Mouse (Mus musculus): ENCODE measurements around the gene Olfr56. TPM values are rescaled to one million over a fixed set of nuclear protein-coding genes. Genes with fewer than 3 reads are reported as not detected.

The Olfr56 gene
- polyA plus RNA-seq, 1 experiment: not detected

DNA sequence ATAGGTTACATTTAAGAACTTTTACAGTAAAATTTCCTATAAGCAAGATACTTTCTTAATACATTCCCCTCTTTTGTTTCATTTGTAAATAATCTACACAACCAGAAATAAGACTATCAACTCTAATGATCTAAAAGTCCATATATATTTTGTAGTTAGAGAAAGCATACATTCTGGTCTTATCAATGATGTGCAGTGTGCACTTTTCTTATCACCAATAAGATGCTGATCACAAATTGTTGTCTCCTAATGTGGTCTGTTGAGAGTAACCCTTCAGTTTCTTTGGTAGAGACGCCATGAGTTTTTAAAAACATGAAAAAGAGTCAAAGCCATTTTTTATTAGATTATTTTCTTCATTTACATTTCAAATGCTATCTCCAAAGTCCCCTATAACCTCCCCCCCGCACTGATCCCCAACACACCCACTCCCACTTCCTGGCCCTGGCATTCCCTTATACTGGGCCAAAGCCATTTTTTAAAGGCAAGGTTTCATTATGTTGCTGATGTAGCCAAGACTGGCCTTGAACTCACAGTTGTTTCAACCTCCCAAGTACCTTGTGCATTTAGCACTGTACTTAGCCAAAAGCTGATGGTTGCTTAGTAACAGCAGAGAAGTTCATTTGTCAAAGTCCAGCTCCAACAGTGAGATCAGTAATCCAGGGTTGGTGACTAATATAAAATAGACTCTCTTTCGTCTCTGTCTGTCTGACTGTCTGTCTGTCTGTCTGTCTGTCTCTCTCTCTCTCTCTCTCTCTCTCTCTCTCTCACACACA, 111.2 kb downstream of the Olfr56 start:
- TF ChIP-seq EP300 (IDR thresholded peaks at IDR 0.05; ENCODE audit: insufficient read depth, low read depth, low read length) (no peak), CTCF (IDR thresholded peaks at IDR 0.05; ENCODE audit: low read depth, low read length) (no peak), POLR2A (IDR thresholded peaks at IDR 0.05; ENCODE audit: insufficient read depth, low read length) (no peak)
- Histone ChIP-seq H3K27me3 (ENCODE audit: control insufficient read depth, insufficient read depth, low read length, poor library complexity, severe bottlenecking) (no peaks in the 10 kb centered on the region), H3K9ac (ENCODE audit: low read depth, poor library complexity, severe bottlenecking) (no peak overlapping the region), H3K9me3 (replicated peaks; ENCODE audit: control insufficient read depth, insufficient read depth, low read length, poor library complexity, severe bottlenecking) (no peaks in the 10 kb centered on the region), H3K4me3 (ENCODE audit: low read depth, low read length) (no peak overlapping the region), H3K27ac (ENCODE audit: insufficient read depth, low read length) (no peak overlapping the region), H3K4me1 (ENCODE audit: control insufficient read depth, insufficient read depth, low read length) (no peaks in the 10 kb centered on the region), H3K36me3 (ENCODE audit: control insufficient read depth, insufficient read depth, low read length, poor library complexity, severe bottlenecking) (no peaks in the 10 kb centered on the region)

DNA sequence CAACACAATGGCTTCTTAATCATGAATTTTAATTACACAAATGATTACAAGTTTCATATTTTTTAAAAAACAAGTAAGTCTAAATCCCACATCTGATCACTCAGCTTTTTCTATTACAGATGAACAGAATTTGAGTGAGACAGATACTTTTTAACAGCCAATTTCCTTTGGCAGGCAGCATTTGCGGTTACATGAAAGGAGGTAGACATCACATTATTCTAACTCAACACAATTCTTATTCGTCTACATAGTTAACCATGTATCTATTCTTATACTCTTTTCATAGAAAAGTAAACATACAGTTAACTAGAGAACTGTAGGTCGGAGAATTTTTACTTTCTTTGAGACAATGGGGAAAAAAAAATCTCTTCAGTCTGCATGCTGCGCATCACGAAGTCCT, 111.9 kb downstream of the Olfr56 start:
- no peak overlapping the region for H3K4me3 ChIP-seq (ENCODE audit: low read depth, low read length)
- H3K27ac ChIP-seq (ENCODE audit: insufficient read depth, low read length): no peak overlapping the region
- H3K27me3 ChIP-seq (ENCODE audit: control insufficient read depth, insufficient read depth, low read length, poor library complexity, severe bottlenecking): no peaks in the 10 kb centered on the region
- TF ChIP-seq POLR2A (IDR thresholded peaks at IDR 0.05; ENCODE audit: insufficient read depth, low read length) (no peak), CTCF (IDR thresholded peaks at IDR 0.05; ENCODE audit: low read depth, low read length) (no peak), EP300 (IDR thresholded peaks at IDR 0.05; ENCODE audit: insufficient read depth, low read depth, low read length) (no peak)
- no peaks in the 10 kb centered on the region for H3K9me3 ChIP-seq (replicated peaks; ENCODE audit: control insufficient read depth, insufficient read depth, low read length, poor library complexity, severe bottlenecking)
- H3K36me3 ChIP-seq (ENCODE audit: control insufficient read depth, insufficient read depth, low read length, poor library complexity, severe bottlenecking): no peaks in the 10 kb centered on the region
- no peak overlapping the region for H3K9ac ChIP-seq (ENCODE audit: low read depth, poor library complexity, severe bottlenecking)
- H3K4me1 ChIP-seq (ENCODE audit: control insufficient read depth, insufficient read depth, low read length): no peaks in the 10 kb centered on the region

DNA sequence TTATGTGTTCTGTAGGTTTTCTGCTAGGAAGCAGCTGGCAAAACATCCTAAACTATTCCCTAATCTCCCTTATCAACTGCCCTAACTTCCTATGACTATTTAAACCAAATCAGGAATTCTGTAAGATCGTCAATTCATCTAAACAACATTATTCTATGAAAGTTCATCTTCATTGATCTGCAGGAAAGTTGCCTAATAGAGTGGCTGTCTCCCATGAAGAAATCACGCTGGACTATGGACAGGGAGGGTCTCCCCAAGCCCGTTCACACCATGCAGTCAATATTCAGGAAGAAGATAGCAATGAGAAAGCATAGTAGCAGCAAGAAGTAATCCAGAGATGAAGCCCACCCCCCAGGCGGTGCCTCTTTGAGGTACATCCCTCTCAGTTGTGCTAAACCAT, 112.5 kb downstream of the Olfr56 start:
- H3K9me3 ChIP-seq (replicated peaks; ENCODE audit: control insufficient read depth, insufficient read depth, low read length, poor library complexity, severe bottlenecking): no peaks in the 10 kb centered on the region
- H3K36me3 ChIP-seq (ENCODE audit: control insufficient read depth, insufficient read depth, low read length, poor library complexity, severe bottlenecking): no peaks in the 10 kb centered on the region
- no peak overlapping the region for H3K4me3 ChIP-seq (ENCODE audit: low read depth, low read length)
- peaks cover under 1% of the 10 kb centered on the region; the same call in 1 of the 2 replicates for H3K27me3 ChIP-seq (ENCODE audit: control insufficient read depth, insufficient read depth, low read length, poor library complexity, severe bottlenecking)
- no peaks in the 10 kb centered on the region for H3K4me1 ChIP-seq (ENCODE audit: control insufficient read depth, insufficient read depth, low read length)
- H3K27ac ChIP-seq (ENCODE audit: insufficient read depth, low read length): no peak overlapping the region
- TF ChIP-seq CTCF (IDR thresholded peaks at IDR 0.05; ENCODE audit: low read depth, low read length) (no peak), POLR2A (IDR thresholded peaks at IDR 0.05; ENCODE audit: insufficient read depth, low read length) (no peak), EP300 (IDR thresholded peaks at IDR 0.05; ENCODE audit: insufficient read depth, low read depth, low read length) (no peak)
- H3K9ac ChIP-seq (ENCODE audit: low read depth, poor library complexity, severe bottlenecking): no peak overlapping the region

DNA sequence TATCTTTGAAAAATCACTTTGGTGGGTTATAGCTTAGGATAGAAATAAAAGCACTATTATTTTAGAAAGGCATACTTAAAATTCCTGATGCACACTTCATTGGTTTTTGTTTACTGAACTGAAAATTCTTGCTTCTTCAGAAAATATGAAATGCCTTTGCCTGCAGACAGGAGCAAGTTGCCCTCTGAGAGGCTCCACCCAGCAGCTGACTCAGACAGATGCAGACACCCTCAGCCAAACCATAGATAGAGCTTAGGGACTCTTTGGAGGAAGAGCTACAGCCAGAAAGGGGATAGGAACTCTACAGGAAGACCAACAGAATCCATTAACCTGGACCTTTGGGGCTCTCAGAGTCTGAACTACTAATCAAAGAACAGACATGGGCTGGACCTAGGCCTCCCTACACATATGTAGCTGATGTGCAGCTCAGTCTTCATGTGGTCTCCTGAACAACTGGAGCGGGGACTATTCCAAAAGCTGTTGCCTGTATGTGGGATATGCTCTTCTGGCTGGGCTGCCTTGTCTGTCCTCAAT, 113.4 kb downstream of the Olfr56 start:
- no peak overlapping the region for H3K4me3 ChIP-seq (ENCODE audit: low read depth, low read length)
- H3K27me3 ChIP-seq (ENCODE audit: control insufficient read depth, insufficient read depth, low read length, poor library complexity, severe bottlenecking): peaks cover 1% of the 10 kb centered on the region; the same call in 1 of the 2 replicates
- no peak overlapping the region for H3K9ac ChIP-seq (ENCODE audit: low read depth, poor library complexity, severe bottlenecking)
- H3K4me1 ChIP-seq (ENCODE audit: control insufficient read depth, insufficient read depth, low read length): no peaks in the 10 kb centered on the region
- no peaks in the 10 kb centered on the region for H3K36me3 ChIP-seq (ENCODE audit: control insufficient read depth, insufficient read depth, low read length, poor library complexity, severe bottlenecking)
- H3K27ac ChIP-seq (ENCODE audit: insufficient read depth, low read length): no peak overlapping the region
- no peaks in the 10 kb centered on the region for H3K9me3 ChIP-seq (replicated peaks; ENCODE audit: control insufficient read depth, insufficient read depth, low read length, poor library complexity, severe bottlenecking)
- TF ChIP-seq CTCF (IDR thresholded peaks at IDR 0.05; ENCODE audit: low read depth, low read length) (no peak), EP300 (IDR thresholded peaks at IDR 0.05; ENCODE audit: insufficient read depth, low read depth, low read length) (no peak), POLR2A (IDR thresholded peaks at IDR 0.05; ENCODE audit: insufficient read depth, low read length) (no peak)

DNA sequence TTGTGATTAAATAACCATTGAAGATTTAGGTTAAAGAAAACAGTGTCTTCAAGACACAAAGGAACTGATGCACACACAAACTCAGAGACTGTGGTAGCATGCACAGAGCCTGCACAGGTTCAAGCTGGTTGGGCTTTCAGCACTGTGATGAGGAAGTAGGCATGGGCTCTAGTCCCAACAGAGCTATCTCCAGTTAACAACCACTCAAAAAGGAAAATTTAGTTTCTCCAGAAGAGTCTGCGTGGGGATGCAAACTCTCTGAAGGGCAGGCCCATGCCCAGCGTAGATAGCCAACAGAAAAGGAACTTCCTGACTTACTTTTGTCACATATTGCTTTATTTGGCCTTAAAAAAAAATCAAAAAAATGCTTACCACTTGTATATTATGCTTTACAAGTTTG, 114.1 kb downstream of the Olfr56 start:
- H3K27me3 ChIP-seq (ENCODE audit: control insufficient read depth, insufficient read depth, low read length, poor library complexity, severe bottlenecking): peaks cover 1% of the 10 kb centered on the region; the same call in 1 of the 2 replicates

More for the DNA sequence above, 114.1 kb downstream of the Olfr56 start:
- H3K9me3 ChIP-seq (replicated peaks; ENCODE audit: control insufficient read depth, insufficient read depth, low read length, poor library complexity, severe bottlenecking): no peaks in the 10 kb centered on the region
- no peaks in the 10 kb centered on the region for H3K4me1 ChIP-seq (ENCODE audit: control insufficient read depth, insufficient read depth, low read length)
- H3K9ac ChIP-seq (ENCODE audit: low read depth, poor library complexity, severe bottlenecking): no peak overlapping the region
- no peaks in the 10 kb centered on the region for H3K36me3 ChIP-seq (ENCODE audit: control insufficient read depth, insufficient read depth, low read length, poor library complexity, severe bottlenecking)
- no peak overlapping the region for H3K4me3 ChIP-seq (ENCODE audit: low read depth, low read length)
- TF ChIP-seq CTCF (IDR thresholded peaks at IDR 0.05; ENCODE audit: low read depth, low read length) (no peak), EP300 (IDR thresholded peaks at IDR 0.05; ENCODE audit: insufficient read depth, low read depth, low read length) (no peak), POLR2A (IDR thresholded peaks at IDR 0.05; ENCODE audit: insufficient read depth, low read length) (no peak)
- H3K27ac ChIP-seq (ENCODE audit: insufficient read depth, low read length): no peak overlapping the region
